Mouse (Mus musculus) hindbrain, embryonic 11.5 days (tissue): ENCODE measurements around the gene Trmt10a. TPM values are rescaled to one million over a fixed set of nuclear protein-coding genes. Genes with fewer than 3 reads are reported as not detected.

Source experiments
- ATAC-seq: fragments of 200-750 bp; cut with Nextera tagmentation; 2 replicates; pipeline ENCODE4 v1.8.0; 2017; ENCODE audit warnings: mild to moderate bottlenecking, moderate TSS enrichment, moderate library complexity; ENCODE audit not compliant: low FRiP score
- DNase-seq: peaks from one replicate; pipeline ENCODE4 v3.0.0-alpha.2; 2015; ENCODE audit warnings: low spot score
- H3K27ac ChIP-seq: fragments of 300-500 bp; sonication (generic); 2 replicates; pipeline ENCODE4 v1.5.1; 2014; ENCODE audit warnings: mild to moderate bottlenecking, low read depth, low read length
- H3K27me3 ChIP-seq: fragments of 300-500 bp; sonication (generic); 2 replicates; pipeline ENCODE4 v1.6.1; 2014; ENCODE audit warnings: mild to moderate bottlenecking, low read length, moderate library complexity, mixed read lengths; ENCODE audit not compliant: control insufficient read depth, insufficient read depth
- H3K36me3 ChIP-seq: fragments of 300-500 bp; sonication (generic); 2 replicates; pipeline ENCODE4 v1.6.1; 2014; ENCODE audit warnings: mild to moderate bottlenecking, low read length, moderate library complexity, mixed read lengths; ENCODE audit not compliant: control insufficient read depth, insufficient read depth
- H3K4me1 ChIP-seq: fragments of 300-500 bp; sonication (generic); replicated peaks from 2 replicates; pipeline ENCODE4 v1.6.1; 2014; ENCODE audit warnings: low read length, mixed read lengths; ENCODE audit not compliant: control insufficient read depth, insufficient read depth
- H3K4me2 ChIP-seq: fragments of 300-500 bp; sonication (generic); replicated peaks from 2 replicates; pipeline ENCODE4 v1.6.1; 2014; ENCODE audit warnings: mild to moderate bottlenecking, low read depth, low read length
- H3K4me3 ChIP-seq: fragments of 300-500 bp; sonication (generic); 2 replicates; pipeline ENCODE4 v1.5.1; 2014; ENCODE audit warnings: low read depth, low read length
- H3K9ac ChIP-seq: fragments of 300-500 bp; sonication (generic); 2 replicates; pipeline ENCODE4 v1.6.1; 2014; ENCODE audit warnings: low read depth, low read length
- H3K9me3 ChIP-seq: fragments of 300-500 bp; sonication (generic); 2 replicates; pipeline ENCODE4 v1.6.1; 2016; ENCODE audit warnings: low read length; ENCODE audit not compliant: control insufficient read depth
- WGBS: fragments of 180-500 bp; shearing (Covaris S2); extraction: QIAGEN DNeasy Blood & Tissue Kit; methylation state at CpG from one replicate; pipeline ENCODE4 v1.1.7; 2014; 5-methylcytosine and 5-hydroxymethylcytosine counted together
- polyA plus RNA-seq: library from polyadenylated mRNA; unstranded; fragments of >200 nt; fragmentation: Nextera tagmentation; extraction: Ambion mirVana; gene quantifications from 2 replicates; pipeline ENCODE4 v1.2.1, GENCODE M21; 2014

Trmt10a gene
- polyA plus RNA-seq, 1 experiment from 2014 or later: 12.4 TPM

GRCm38 (mm10) chr3:138175551-138175950 lies 32.3 kb downstream of the Trmt10a start:
- no peaks in the 10 kb centered on the region for H3K27me3 ChIP-seq
- no peak overlapping the region for H3K27ac ChIP-seq
- H3K4me1 ChIP-seq: no peaks in the 10 kb centered on the region
- H3K36me3 ChIP-seq: no peaks in the 10 kb centered on the region
- ATAC-seq (no peak), DNase-seq (no peak)
- 91% methylated on average over 6 of the region's 6 CpGs for WGBS
- no peak overlapping the region for H3K4me2 ChIP-seq
- no peak overlapping the region for H3K9ac ChIP-seq
- no peaks in the 10 kb centered on the region for H3K9me3 ChIP-seq
- no peak overlapping the region for H3K4me3 ChIP-seq

DNA sequence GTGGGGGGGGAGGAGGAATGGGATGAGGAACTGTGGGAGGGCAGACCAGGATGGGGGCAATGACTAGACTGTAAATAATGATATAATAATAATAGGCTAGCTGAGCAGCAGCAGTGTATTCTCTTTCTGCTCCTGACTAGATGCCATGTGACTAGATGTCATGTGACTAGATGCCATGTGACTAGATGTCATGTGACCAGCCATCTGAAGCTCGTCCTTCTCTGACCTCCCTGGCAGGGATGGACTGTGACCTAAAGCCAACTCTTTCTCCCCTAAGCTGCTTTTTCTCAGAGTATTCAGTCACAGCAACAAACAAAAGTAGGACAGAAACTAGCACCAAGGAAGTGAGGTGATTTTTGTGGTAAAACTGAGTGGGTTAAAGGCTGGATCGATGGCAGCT lies 38.8 kb downstream of the Trmt10a start:
- Histone ChIP-seq H3K4me1 (no peaks in the 10 kb centered on the region), H3K27me3 (no peaks in the 10 kb centered on the region), H3K36me3 (no peaks in the 10 kb centered on the region), H3K9ac (no peak overlapping the region), H3K4me2 (no peak overlapping the region), H3K9me3 (no peaks in the 10 kb centered on the region), H3K27ac (no peak overlapping the region), H3K4me3 (no peak overlapping the region)
- ATAC-seq: no peak
- WGBS: 90% methylated on average over 2 of the region's 2 CpGs
- DNase-seq: no peak

DNA sequence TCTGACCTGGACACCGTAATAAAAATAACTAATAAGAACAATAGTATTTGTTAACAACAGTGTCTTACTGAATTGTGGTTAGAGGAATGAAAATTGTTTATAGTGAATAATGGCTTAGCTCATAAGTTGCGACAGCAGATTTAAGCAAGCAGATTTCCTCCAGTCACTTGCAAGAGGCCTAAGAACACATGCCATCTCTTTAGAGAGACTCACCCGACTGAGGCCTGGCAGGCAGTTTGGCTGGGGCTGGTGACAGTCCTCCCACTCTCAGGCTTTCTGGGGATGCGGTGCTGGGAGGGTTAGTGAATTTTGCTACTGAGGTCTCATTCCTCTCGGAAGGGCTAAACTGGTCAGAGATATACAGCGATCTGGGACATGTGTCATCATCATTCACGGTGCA lies 40.1 kb downstream of the Trmt10a start:
- no peak overlapping the region for H3K4me2 ChIP-seq
- 88% methylated on average over 7 of the region's 7 CpGs for WGBS
- H3K4me3 ChIP-seq: no peak overlapping the region
- ATAC-seq: no peak
- no peaks in the 10 kb centered on the region for H3K36me3 ChIP-seq
- DNase-seq: no peak
- no peaks in the 10 kb centered on the region for H3K27me3 ChIP-seq
- H3K4me1 ChIP-seq: no peaks in the 10 kb centered on the region
- no peak overlapping the region for H3K27ac ChIP-seq
- H3K9me3 ChIP-seq: no peaks in the 10 kb centered on the region
- no peak overlapping the region for H3K9ac ChIP-seq

GRCm38 (mm10) chr3:138185290-138185689 lies 42.0 kb downstream of the Trmt10a start:
- no peak for ATAC-seq
- no peak overlapping the region for H3K4me3 ChIP-seq
- no peak overlapping the region for H3K9ac ChIP-seq
- no peaks in the 10 kb centered on the region for H3K27me3 ChIP-seq
- no peaks in the 10 kb centered on the region for H3K9me3 ChIP-seq
- H3K36me3 ChIP-seq: no peaks in the 10 kb centered on the region
- no peak for DNase-seq
- no peaks in the 10 kb centered on the region for H3K4me1 ChIP-seq
- no peak overlapping the region for H3K4me2 ChIP-seq
- WGBS: 75% methylated on average over 4 of the region's 4 CpGs
- no peak overlapping the region for H3K27ac ChIP-seq

DNA sequence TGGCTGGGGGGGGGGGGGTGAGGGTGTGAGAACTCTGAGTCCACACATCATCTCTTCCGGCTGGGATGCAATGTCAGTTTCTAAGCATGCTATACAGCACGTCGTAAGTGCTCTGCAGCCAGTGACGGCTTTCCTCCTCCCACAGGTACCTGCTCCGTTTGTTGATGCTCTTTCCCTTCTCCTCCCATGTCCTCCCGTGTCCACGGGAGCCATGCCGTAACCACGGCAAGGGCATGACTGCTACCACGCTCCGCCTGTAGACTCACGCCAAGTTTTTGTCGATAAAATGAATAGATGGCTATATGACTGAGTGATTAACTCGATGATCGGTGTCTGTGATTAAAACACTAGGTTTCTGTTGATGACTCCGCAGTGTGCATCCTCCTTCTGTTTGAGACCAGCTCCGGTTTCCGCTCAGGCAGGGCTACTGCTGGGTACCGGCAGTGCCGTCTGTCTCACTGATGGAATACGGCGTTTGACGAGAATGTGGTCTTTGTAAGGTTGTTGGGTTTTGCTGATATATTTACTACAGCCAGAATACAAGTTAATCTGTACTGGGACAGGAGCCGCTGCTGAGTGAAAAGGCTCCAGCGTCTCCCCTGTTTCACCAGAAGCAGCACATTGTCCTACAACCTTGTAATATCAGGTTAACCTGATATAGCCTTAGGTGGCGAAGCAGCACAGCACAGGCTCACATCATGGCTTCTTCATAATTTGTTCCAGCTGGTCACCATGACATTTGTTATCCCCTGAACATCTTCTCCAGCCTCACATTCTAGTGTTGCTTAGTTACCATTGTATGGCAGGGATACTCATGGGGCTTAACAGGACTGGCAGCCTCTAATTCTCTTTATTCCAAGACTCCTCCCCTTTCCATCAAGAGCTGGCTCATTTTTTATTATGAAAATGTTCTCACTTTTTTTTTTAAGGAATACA lies 43.0 kb downstream of the Trmt10a start:
- peak; percentile 75 for ATAC-seq
- Histone ChIP-seq H3K4me3 (no peak overlapping the region), H3K9ac (no peak overlapping the region), H3K27me3 (no peaks in the 10 kb centered on the region), H3K4me2 (no peak overlapping the region), H3K9me3 (no peaks in the 10 kb centered on the region), H3K36me3 (no peaks in the 10 kb centered on the region), H3K4me1 (no peaks in the 10 kb centered on the region), H3K27ac (peak overlapping the region; percentile 33)
- no peak for DNase-seq
- 86% methylated on average over 26 of the region's 26 CpGs for WGBS

DNA sequence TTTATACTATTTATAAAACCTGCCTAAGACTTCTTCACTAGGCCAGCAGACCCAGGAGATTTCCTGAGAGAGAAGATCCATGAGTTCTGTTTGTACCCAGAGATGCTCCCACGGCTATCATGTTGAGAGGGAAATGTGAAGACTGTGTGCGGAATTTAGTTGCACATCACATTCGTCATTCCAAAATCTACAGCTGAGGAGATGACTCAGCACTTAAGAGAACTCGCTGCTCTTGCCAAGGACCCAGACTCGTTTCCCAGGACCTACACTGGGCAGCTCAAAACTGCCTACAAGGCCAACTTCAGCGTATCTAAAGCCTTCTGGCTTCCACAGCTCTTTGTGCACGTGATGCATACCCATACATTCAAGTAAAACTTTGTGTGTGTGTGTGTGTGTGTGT lies 49.0 kb downstream of the Trmt10a start:
- H3K36me3 ChIP-seq: no peaks in the 10 kb centered on the region
- H3K4me1 ChIP-seq: no peaks in the 10 kb centered on the region
- WGBS: 92% methylated on average over 7 of the region's 7 CpGs
- no peak for ATAC-seq
- no peaks in the 10 kb centered on the region for H3K27me3 ChIP-seq
- no peak overlapping the region for H3K27ac ChIP-seq
- no peak overlapping the region for H3K9ac ChIP-seq
- no peak overlapping the region for H3K4me3 ChIP-seq
- H3K4me2 ChIP-seq: no peak overlapping the region
- H3K9me3 ChIP-seq: no peaks in the 10 kb centered on the region
- DNase-seq: no peak

- Histone ChIP-seq H3K27ac (no peak within 1 kb of the TSS), H3K9ac (no peak within 1 kb of the TSS), H3K9me3 (no peaks in the 10 kb centered on the region), H3K36me3 (no peaks in the 10 kb centered on the region), H3K4me1 (no peaks in the 10 kb centered on the region), H3K4me2 (no peak within 1 kb of the TSS), H3K4me3 (no peak within 1 kb of the TSS), H3K27me3 (no peaks in the 10 kb centered on the region)
- 72% methylated on average over 15 of the region's 15 CpGs for WGBS
- no peak for ATAC-seq
- no peak for DNase-seq
These were observed 50.5 kb downstream of the Trmt10a start, which contains the start of gene 4930579F01Rik for GRCm38 (mm10) chr3:138193683-138194302. Gene 4930579F01Rik, minus strand, starts transcription at chr3:138193825.

DNA sequence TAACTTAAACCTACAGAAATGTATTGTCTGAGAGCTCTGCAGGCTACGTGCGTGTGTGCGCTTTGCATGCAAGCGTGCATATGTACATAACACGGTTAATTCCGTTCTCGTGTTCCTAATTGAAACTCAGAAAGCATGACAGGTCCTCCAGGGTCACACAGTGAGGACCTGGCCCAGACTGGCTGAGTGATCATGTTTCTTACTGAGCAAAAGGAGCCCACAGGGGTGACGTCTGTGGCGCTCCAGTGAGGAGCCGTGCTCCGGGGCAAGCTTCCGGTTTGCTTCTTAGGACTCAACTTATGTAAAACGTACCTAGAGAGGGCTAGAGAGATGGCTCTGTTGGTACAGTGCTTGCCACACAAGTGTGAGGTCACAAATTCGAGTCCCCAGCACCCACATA lies 53.8 kb downstream of the Trmt10a start:
- H3K9ac ChIP-seq: no peak overlapping the region
- DNase-seq (no peak), ATAC-seq (no peak)
- no peaks in the 10 kb centered on the region for H3K4me1 ChIP-seq
- no peaks in the 10 kb centered on the region for H3K9me3 ChIP-seq
- H3K27ac ChIP-seq: no peak overlapping the region
- H3K4me2 ChIP-seq: no peak overlapping the region
- H3K4me3 ChIP-seq: no peak overlapping the region
- no peaks in the 10 kb centered on the region for H3K27me3 ChIP-seq
- no peaks in the 10 kb centered on the region for H3K36me3 ChIP-seq
- 86% methylated on average over 14 of the region's 14 CpGs for WGBS

- Histone ChIP-seq H3K36me3 (no peaks in the 10 kb centered on the region), H3K4me1 (no peaks in the 10 kb centered on the region), H3K4me2 (no peak overlapping the region), H3K27me3 (no peaks in the 10 kb centered on the region), H3K9ac (no peak overlapping the region), H3K9me3 (no peaks in the 10 kb centered on the region), H3K27ac (no peak overlapping the region), H3K4me3 (no peak overlapping the region)
- DNase-seq (no peak), ATAC-seq (no peak; the same call in 1 of the 2 replicates)
- WGBS: 71% methylated on average over 9 of the region's 9 CpGs
These were observed 54.3 kb downstream of the Trmt10a start for GRCm38 (mm10) chr3:138197556-138197955.
